Mouse (Mus musculus): ENCODE data around the gene Snx29. TPM values are rescaled to one million over a fixed set of nuclear protein-coding genes. Genes with fewer than 3 reads are reported as not detected.

Gene Snx29
- total and polyA plus RNA-seq, 3 experiments = 1.2 to 3.2 (median 3.1) TPM

DNA sequence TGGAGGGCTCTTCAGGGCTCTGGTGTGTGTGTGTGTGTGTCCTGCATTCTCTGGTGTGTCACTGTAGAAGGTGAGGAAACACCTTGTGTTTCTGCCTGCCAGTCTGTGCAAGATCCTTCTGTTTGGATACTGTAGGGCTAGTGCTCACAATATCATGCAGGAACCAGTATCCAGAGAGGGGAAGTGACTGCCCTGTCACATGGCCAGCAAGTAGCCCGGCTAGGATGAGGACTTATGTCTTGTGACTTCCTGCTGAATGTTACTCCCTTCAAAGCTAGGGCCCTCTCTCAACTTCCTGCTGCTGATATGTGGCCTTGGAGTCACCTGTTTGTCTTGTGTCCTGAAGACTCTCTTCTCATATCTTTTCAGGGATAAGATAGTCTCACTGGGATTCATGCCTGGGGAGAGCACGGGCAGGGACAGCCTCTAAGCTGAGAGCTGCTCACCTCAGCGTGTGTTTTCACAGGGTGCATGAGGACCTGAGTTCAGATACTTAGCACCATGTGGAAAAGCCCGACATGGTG is 20.6 kb downstream of the Snx29 start:
- Histone ChIP-seq H3K4me3 (replicated peaks in 1 of 3; ENCODE audit: low read depth in 2 of 3, low read length in 2 of 3, poor library complexity in 1 of 3) (no peak overlapping the region), H3K9me3 (replicated peaks; ENCODE audit: low read length) (no peaks in the 10 kb centered on the region), H3K4me2 (ENCODE audit: insufficient read depth, low read depth, poor library complexity, severe bottlenecking) (no peak overlapping the region), H3K9ac (ENCODE audit: insufficient read depth, low read depth) (no peak overlapping the region), H3K4me1 (ENCODE audit: control insufficient read depth in 1 of 2, insufficient read depth in 2 of 2) (peaks cover 0 to 9% of the 10 kb centered on the region in 2 experiments; a peak in 2 of 4 replicates), H3K27ac (ENCODE audit: insufficient read depth, low read depth) (no peak overlapping the region), H3K36me3 (replicated peaks in 1 of 2; ENCODE audit: control insufficient read depth in 1 of 2, insufficient read depth in 1 of 2, low read length in 1 of 2) (no peaks in the 10 kb centered on the region), H3K79me2 (replicated peaks; ENCODE audit: control insufficient read depth, extremely low read depth, insufficient read depth, poor library complexity, severe bottlenecking) (no peaks in the 10 kb centered on the region), H3K27me3 (replicated peaks) (no peaks in the 10 kb centered on the region)
- no peak for TF ChIP-seq JUND (conservative IDR thresholded peaks at IDR 0.05; ENCODE audit: low read depth, low read length)
- no peak for TF ChIP-seq MEF2A (IDR thresholded peaks at IDR 0.05; ENCODE audit: borderline replicate concordance, low read depth, low read length)
- TF ChIP-seq JUN (IDR thresholded peaks at IDR 0.05; ENCODE audit: insufficient read depth, low read depth, low read length) = no peak
- TF ChIP-seq ETS1 (conservative IDR thresholded peaks at IDR 0.05; ENCODE audit: low read depth, low read length) = no peak
- TF ChIP-seq KAT2A (IDR thresholded peaks at IDR 0.05; ENCODE audit: insufficient replicate concordance, low read length) = no peak
- TF ChIP-seq CHD1 (IDR thresholded peaks at IDR 0.05; ENCODE audit: low read depth, low read length) = no peak
- no peak for TF ChIP-seq MAX (IDR thresholded peaks at IDR 0.05; ENCODE audit: low read length)
- TF ChIP-seq HCFC1 (IDR thresholded peaks at IDR 0.05; ENCODE audit: low read depth, low read length) = no peak
- no peak for TF ChIP-seq NRF1 (IDR thresholded peaks at IDR 0.05; ENCODE audit: low read depth, low read length)
- TF ChIP-seq GABPA (IDR thresholded peaks at IDR 0.05; ENCODE audit: insufficient replicate concordance, low read depth, low read length) = no peak
- dilution Hi-C loops (cut with MboI; ENCODE audit: extremely low pct_ligation_motif_present, extremely low pct_unique_long_range_greater_than_20kb, low sequenced_read_pairs) (no loop called here), in situ Hi-C loops (cut with MboI; ENCODE audit: low pct_ligation_motif_present, low pct_unique_long_range_greater_than_20kb, low sequenced_read_pairs) (no loop called here)
- DNase-seq (ENCODE audit: extremely low read depth) = peak; percentile 12

DNA sequence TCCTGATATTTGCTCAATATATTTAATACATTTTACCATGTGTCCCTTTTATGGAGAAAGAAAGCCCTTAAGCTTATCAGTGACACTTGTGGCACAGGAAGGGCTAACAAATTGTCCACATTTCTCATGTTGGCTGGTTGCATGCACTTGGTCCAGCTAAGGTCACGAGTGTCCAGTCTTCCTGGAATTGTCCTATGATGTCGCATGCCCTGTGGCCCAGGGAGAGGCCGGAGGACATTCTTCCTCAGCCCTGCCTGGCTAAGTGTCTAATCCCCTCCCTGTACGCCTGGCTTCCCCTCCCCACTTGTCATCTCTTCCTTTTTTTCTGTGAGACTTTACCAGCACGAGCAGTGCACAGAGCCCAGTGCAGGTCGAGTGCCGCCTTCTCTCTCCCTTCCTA is 29.2 kb downstream of the Snx29 start:
- H3K4me3 ChIP-seq (replicated peaks in 1 of 3; ENCODE audit: low read depth in 2 of 3, low read length in 2 of 3, poor library complexity in 1 of 3) = no peak overlapping the region
- no peak overlapping the region for H3K9ac ChIP-seq (ENCODE audit: insufficient read depth, low read depth)
- no peaks in the 10 kb centered on the region for H3K36me3 ChIP-seq (replicated peaks in 1 of 2; ENCODE audit: control insufficient read depth in 1 of 2, insufficient read depth in 1 of 2, low read length in 1 of 2)
- no peaks in the 10 kb centered on the region for H3K79me2 ChIP-seq (replicated peaks; ENCODE audit: control insufficient read depth, extremely low read depth, insufficient read depth, poor library complexity, severe bottlenecking)
- H3K4me2 ChIP-seq (ENCODE audit: insufficient read depth, low read depth, poor library complexity, severe bottlenecking) = no peak overlapping the region
- TF ChIP-seq ZNF384 (IDR thresholded peaks at IDR 0.05; ENCODE audit: low read depth, low read length) (no peak), RAD21 (IDR thresholded peaks at IDR 0.05; ENCODE audit: low read depth, low read length) (no peak), ZKSCAN1 (IDR thresholded peaks at IDR 0.05; ENCODE audit: borderline replicate concordance, low read depth, low read length) (no peak), POLR2A (IDR thresholded peaks at IDR 0.05; ENCODE audit: low read depth, low read length) (no peak), BHLHE40 (IDR thresholded peaks at IDR 0.05; ENCODE audit: low read depth, low read length) (no peak), UBTF (IDR thresholded peaks at IDR 0.05; ENCODE audit: low read depth, low read length) (no peak), MAZ (IDR thresholded peaks at IDR 0.05; ENCODE audit: low read depth, low read length) (no peak), MAFK (IDR thresholded peaks at IDR 0.05; ENCODE audit: insufficient replicate concordance, low read length) (no peak), E2F4 (IDR thresholded peaks at IDR 0.05; ENCODE audit: insufficient replicate concordance, low read depth, low read length) (no peak), USF2 (conservative IDR thresholded peaks at IDR 0.05; ENCODE audit: low read depth, low read length) (no peak), MEF2A (IDR thresholded peaks at IDR 0.05; ENCODE audit: borderline replicate concordance, low read depth, low read length) (no peak), NELFE (IDR thresholded peaks at IDR 0.05; ENCODE audit: low read depth, low read length) (no peak), JUND (conservative IDR thresholded peaks at IDR 0.05; ENCODE audit: low read depth, low read length) (no peak)
- H3K9me3 ChIP-seq (replicated peaks; ENCODE audit: low read length) = no peaks in the 10 kb centered on the region
- no peak for DNase-seq (ENCODE audit: extremely low read depth)
- H3K27me3 ChIP-seq (replicated peaks) = no peaks in the 10 kb centered on the region
- H3K4me1 ChIP-seq (ENCODE audit: control insufficient read depth in 1 of 2, insufficient read depth in 2 of 2) = no peaks in the 10 kb centered on the region
- no peak overlapping the region for H3K27ac ChIP-seq (ENCODE audit: insufficient read depth, low read depth)
- dilution Hi-C loops (cut with MboI; ENCODE audit: extremely low pct_ligation_motif_present, extremely low pct_unique_long_range_greater_than_20kb, low sequenced_read_pairs) (no loop called here), in situ Hi-C loops (cut with MboI; ENCODE audit: low pct_ligation_motif_present, low pct_unique_long_range_greater_than_20kb, low sequenced_read_pairs) (no loop called here)

Measured in CH12.LX (cell line).